Mouse (Mus musculus): ENCODE measurements around the gene Brd1.
"Not testable (repeated sequence)": the region's sequence is repeated elsewhere in the genome, so short reads cannot be mapped to it uniquely, and the experiment has no call there.

Gene Brd1

GRCm38 (mm10) chr15:88730717-88731116 lies 3.3 kb downstream of the Brd1 start:
- no peak for DNase-seq (ENCODE audit: low read depth, low spot score)

DNA sequence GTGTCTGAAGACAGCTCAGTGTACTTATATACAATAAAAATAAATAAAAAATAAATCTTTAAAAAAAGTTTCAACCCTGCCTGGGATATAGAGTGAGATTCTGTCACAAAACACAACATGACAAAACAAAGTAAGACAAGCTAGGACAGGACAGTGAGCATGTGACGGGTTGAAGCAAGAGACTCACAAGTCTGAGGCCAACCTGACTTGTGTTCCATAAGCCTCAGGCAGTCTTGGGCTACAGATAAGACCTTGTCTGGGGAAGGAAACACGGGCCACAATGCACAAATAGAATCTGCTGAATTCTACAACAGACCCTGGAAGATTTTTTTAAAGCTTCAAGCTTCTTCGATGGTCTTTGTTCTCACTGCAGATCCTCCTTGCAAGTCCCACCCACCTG lies 6.8 kb downstream of the Brd1 start:
- no peak for DNase-seq (ENCODE audit: low read depth, low spot score)

GRCm38 (mm10) chr15:88725036-88725435 lies 9.0 kb downstream of the Brd1 start:
- DNase-seq (ENCODE audit: low read depth, low spot score): no peak

DNA sequence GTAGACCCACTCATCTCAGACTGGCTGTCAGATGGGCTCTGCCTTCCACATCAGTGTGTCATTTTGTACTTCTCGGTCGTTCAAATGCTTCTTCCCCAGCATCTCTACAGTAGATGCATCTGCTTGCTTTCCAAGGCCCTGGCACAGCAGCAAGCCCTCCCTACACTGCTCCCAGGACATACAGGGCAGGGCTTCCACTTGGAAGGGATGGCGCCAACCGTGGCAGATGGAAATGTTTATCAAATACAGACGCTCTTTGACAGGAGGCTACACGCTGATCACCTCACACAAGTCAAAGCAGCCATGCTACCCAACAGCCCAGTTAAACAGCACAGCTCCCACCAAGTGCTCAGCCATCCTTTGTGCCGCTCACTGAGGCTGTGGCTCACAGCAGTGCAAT lies 9.7 kb downstream of the Brd1 start:
- no peak for DNase-seq (ENCODE audit: low read depth, low spot score)

DNA sequence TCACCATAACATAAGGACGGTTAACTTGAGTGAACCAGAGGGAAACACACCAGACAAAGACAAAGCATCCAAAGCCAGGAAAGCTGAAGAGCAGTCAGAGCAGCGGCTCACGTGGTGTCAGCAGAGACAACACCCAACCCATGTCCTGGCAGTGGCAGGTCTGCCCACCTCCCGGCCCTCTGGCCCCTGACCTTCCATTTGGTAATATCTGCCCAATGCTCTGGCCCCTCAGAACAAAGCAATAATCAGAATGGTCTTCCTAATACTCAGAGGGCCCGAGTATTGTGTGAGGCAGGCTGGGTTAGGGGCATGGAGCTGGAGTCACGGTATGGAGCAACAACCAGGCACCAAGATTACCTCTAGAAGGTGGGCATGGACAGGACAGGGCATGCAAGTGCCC lies 10.8 kb downstream of the Brd1 start:
- no peak for DNase-seq (ENCODE audit: low read depth, low spot score)

DNA sequence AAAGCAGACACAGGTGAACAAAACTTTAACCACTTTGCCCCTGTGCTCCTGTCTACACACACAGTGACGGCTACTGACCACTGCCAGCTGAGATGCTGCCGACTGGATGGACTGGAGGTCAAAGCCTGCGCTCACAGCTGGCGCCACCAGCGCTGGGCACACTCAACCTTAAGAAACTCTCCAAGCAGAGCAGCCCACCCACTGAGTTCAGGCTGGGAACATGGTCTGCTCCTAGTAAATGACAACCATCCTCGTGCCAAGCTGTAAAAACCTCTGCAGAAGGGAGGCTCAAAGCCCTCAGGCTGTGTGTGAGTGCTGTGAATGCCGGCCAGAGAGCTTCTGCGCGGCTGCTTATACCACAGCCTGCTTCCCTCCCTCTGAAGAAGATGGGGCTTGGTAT lies 16.8 kb downstream of the Brd1 start:
- no peak for DNase-seq (ENCODE audit: low read depth, low spot score)

GRCm38 (mm10) chr15:88716350-88716749 lies 17.7 kb downstream of the Brd1 start:
- no peak for DNase-seq (ENCODE audit: low read depth, low spot score)

- DNase-seq (ENCODE audit: low read depth, low spot score): no peak
Measured at GRCm38 (mm10) chr15:88714021-88714589, 19.9 kb downstream of the Brd1 start.

- no peak for DNase-seq (ENCODE audit: low read depth, low spot score)
Measured at GRCm38 (mm10) chr15:88712501-88712900, 21.5 kb downstream of the Brd1 start.

GRCm38 (mm10) chr15:88709878-88710277 lies 24.2 kb downstream of the Brd1 start:
- DNase-seq (ENCODE audit: low read depth, low spot score): no peak

DNA sequence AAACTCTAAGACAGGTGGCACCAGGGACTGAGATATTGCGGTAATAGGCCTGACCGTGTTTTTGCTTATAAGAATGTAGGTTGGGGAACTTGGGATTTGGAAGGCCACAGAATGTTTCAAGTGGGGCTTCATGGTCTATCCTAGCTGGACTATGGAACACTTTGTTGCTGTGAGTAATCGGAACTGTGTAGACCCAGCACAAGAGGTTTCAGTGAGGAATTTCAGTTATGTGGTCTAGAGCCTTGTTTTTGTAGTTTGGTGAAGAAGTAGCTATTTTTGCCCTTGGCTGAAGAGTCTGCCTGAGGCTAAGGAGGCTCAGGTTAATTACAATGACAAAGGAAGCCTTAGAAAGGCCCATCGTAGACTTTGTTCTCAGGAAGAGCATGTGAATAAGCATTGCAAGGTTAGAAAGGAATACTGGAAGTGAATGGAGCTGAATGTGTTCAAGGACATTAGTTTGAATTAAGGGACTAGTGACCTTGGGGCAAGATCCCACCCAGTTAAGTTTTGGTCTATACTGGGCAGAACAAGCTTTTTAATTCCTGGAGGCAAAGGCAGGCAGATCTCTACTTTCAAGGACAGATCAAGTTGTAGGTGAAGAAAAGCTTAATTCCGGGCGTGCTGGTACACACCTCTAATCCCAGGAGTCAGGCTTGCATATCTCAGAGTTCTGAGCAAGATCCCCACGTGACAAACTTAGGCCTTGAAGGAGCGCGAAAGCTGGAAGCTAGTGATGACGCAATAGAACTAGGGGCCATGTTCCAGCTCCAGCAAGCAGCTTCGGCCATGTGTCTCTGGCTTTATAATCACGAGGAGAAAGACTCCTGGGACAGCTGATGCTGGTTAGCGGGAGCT lies 25.1 kb downstream of the Brd1 start:
- DNase-seq (ENCODE audit: low read depth, low spot score): no peak

- DNase-seq (ENCODE audit: low read depth, low spot score): no peak
Measured at GRCm38 (mm10) chr15:88708204-88708603, 25.8 kb downstream of the Brd1 start.

DNA sequence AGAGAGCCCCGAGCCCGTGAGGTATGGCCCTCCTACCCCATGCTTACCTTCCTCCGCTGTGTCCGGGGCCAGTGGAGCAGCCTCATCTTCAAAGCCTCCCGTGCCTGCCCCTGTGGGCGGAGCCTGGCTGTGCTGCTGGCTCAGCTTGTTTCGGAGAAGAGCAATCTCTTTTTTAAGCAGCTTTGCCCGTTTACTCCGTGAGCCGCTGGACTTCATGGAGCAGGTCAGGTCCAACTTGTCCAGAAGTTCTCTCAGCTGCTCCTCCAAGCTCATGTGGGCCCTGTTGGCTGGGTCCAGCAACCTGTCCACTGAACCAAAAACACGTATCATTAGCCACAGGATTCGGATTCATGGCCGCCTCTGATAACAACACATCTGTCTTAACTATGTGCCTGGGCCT lies 27.0 kb downstream of the Brd1 start:
- not testable (repeated sequence) for DNase-seq (ENCODE audit: low read depth, low spot score)

- DNase-seq (ENCODE audit: low read depth, low spot score): no peak
Measured at GRCm38 (mm10) chr15:88706320-88706719, 27.7 kb downstream of the Brd1 start.

GRCm38 (mm10) chr15:88704284-88704683 lies 29.7 kb downstream of the Brd1 start:
- DNase-seq (ENCODE audit: low read depth, low spot score): no peak

DNA sequence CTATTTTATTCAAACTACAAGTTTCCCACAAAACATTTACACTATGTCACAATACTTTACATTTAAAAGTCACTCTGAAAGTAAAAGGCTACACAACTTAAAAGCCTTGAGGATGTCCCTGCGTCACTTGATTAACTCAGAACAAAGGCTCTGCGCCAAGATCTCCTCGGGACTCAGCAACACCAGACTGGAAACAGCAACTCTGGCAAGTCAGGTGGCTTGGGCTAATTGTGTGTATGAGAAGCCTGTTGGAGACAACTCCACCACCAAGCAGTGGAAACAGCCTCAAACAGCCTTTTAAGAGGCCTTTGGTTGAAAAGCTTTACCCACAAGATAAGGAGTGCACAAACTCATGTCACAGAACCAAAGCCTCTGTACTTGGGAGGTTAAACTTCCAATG lies 31.5 kb downstream of the Brd1 start:
- no peak for DNase-seq (ENCODE audit: low read depth, low spot score)

DNA sequence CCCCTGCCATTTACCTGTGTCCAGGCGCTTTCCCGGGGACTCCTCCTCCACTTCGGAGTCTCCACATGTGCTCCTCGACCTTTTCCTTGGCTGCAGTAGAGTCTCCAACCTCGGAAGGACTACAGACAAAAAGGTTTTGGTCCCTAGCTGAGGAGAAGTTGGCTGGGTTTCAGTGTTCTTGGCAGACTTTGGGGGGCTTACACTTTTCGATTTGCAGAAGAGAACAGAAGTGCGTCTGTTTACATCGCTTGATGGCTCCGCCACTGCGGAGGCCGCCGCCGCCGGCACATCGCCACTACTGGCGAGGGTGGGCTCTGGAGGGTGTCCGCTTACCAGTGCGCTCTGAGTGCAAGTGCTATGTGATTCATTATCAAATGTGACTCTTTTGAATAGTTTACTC lies 33.3 kb downstream of the Brd1 start:
- DNase-seq (ENCODE audit: low read depth, low spot score): no peak

DNA sequence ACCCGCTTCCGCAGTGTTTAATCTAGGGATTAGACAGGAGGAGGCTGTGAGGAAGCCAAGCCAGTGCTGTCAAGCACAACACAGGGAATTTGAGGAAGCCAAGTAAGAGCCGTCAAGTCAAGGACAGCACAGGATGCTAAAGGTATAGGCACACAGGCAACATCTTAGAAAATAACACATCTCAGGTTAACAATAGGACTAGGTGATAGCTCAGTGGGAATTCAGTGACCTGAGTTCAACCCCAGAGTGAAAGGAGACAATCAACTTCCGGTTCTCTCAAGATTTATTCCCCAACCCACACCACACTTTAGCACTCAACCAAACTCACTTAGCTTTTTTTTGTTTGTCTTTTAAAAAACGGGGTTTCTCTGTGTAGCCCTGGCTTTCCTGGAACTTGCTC lies 34.5 kb downstream of the Brd1 start:
- DNase-seq (ENCODE audit: low read depth, low spot score): no peak

DNA sequence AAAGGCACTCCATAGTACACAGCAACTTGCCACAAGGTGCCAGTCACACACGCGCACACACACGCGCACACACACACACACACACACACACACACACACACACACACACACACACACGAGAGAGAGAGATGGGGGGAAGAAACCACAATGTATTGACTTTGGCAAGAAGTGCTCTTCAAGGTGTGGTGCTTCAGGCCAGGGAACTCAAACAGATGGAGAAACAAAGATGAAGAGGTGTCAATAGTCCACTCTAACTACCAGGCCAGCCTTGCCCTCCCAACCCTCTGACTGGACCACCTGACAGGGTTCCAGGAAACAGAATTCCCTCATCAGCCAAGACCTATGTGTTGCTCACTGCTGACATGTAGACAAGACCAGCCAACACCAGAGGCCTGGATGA lies 36.4 kb downstream of the Brd1 start:
- DNase-seq (ENCODE audit: low read depth, low spot score): no peak

DNA sequence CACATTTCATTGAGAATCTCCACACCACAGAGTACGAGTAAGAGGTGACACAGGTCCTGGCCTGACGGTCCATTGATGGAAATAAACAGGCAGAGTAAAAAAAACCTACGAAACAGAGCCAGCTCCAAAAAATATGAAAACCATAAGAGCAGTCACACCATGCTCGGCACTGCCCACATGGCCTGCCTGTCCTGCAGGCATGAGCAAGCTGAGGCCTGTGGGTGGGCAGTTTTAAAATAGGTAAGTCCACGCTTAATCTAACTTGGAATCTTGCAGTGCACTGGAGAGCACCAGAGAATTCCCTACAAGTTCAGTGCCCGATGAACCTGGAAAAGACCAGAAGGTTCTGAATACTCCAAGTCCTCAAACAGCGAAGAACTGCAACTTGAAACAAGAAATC lies 38.0 kb downstream of the Brd1 start:
- no peak for DNase-seq (ENCODE audit: low read depth, low spot score)

DNA sequence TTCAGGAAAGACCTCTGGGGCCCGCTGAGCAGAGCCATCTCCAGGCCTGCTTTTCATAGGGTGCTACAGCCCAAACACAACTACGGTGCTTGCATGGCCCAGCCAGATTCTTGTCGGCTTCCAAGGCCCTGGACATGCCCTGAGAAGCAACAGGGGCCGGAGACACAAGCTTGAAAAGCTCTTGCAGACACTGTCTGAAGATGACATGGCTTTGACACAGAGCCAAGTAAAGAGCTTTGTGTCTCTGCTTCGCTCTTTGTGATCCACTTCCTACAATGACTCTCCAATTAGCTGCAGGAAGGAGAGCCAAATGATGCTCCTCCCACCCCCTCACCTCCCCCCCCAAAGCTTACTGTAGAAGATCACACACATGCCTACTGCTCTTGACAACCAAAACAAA lies 40.0 kb downstream of the Brd1 start:
- no peak for DNase-seq (ENCODE audit: low read depth, low spot score)

GRCm38 (mm10) chr15:88692720-88693119 lies 41.3 kb downstream of the Brd1 start:
- no peak for DNase-seq (ENCODE audit: low read depth, low spot score)

- DNase-seq (ENCODE audit: low read depth, low spot score): no peak
Measured at GRCm38 (mm10) chr15:88691129-88691528, 42.9 kb downstream of the Brd1 start.

All from telencephalon, adult 2 months (tissue).